Mouse (Mus musculus) v-Abl transformed pro-B cells (cell line): Measurements from ENCODE around the gene Slc17a2.

Experiments
- in situ Hi-C, 2 experiments: fragments of 400-800 bp; cut with MboI; formaldehyde crosslinking; loops; one replicate each; pipeline ENCODE4 v1.15.1; 2025; ENCODE audit not compliant: unreplicated experiment in 2 of 2

Slc17a2 gene

GRCm38 (mm10) chr13:23806422-23807052, at the start of gene Slc17a2:
Slc17a2 (plus strand) TSS chr13:23806993.
- in situ Hi-C loops, result no loop called here

GRCm38 (mm10) chr13:23757211-23757773, 49.5 kb upstream of the Slc17a2 start:
- in situ Hi-C loops, result loop anchor here in 1 of 2 experiments (25.0 kb wide), 2 partner anchors 1720 to 1970 kb away; partner anchors contain the start of genes Hist1h1b, Hist1h2ag, Hist1h2ah and Hist1h2an

- in situ Hi-C loops, result loop anchor here in 1 of 2 experiments (25.0 kb wide), 2 partner anchors 1721 to 1971 kb away; partner anchors contain the start of genes Hist1h1b, Hist1h2ag, Hist1h2ah and Hist1h2an
These were observed 48.9 kb upstream of the Slc17a2 start for GRCm38 (mm10) chr13:23757921-23758320.

- in situ Hi-C loops, result loop anchor here in 1 of 2 experiments (25.0 kb wide), 2 partner anchors 1722 to 1972 kb away; partner anchors contain the start of genes Hist1h1b, Hist1h2ag, Hist1h2ah and Hist1h2an
These were observed 47.5 kb upstream of the Slc17a2 start for GRCm38 (mm10) chr13:23759251-23759771.

- in situ Hi-C loops, result loop anchor here in 1 of 2 experiments (25.0 kb wide), 2 partner anchors 1723 to 1973 kb away; partner anchors contain the start of genes Hist1h1b, Hist1h2ag, Hist1h2ah and Hist1h2an
These were observed 46.9 kb upstream of the Slc17a2 start for GRCm38 (mm10) chr13:23759916-23760239.

DNA sequence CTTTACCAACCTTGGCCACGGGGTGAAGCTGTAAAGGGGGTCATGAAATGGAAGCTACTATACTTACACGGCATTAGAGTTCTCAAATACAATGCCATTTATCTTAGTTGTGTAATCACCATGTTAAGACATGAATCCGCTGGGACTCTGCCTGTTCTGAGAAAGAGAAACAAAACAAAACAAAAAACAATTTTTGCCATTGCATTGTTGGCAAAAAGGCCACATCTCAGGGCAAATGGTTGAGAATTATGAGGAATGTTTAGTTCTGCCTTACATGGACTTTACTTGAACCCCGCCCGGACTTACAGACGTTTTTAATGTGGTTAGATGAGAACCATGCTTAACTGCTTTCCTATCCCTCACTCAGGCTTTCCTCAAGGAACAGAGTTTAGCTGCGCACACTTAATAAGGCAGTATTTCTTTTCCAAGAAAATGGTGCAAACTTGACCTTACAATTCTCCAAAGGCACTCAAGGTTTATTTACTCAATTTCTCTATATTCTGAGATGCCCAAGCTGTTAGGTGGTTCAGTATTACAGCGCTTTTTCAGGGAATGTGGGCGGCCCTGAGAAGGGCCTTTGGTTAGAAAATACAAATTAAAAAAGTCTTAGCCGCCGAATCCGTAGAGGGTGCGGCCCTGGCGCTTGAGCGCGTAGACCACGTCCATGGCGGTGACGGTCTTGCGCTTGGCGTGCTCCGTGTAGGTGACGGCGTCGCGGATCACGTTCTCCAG, 46.4 kb upstream of the Slc17a2 start:
- in situ Hi-C loops, result loop anchor here in 1 of 2 experiments (25.0 kb wide), 2 partner anchors 1723 to 1973 kb away; partner anchors contain the start of genes Hist1h1b, Hist1h2ag, Hist1h2ah and Hist1h2an

- in situ Hi-C loops, result loop anchor here in 1 of 2 experiments (25.0 kb wide), 2 partner anchors 1724 to 1974 kb away; partner anchors contain the start of genes Hist1h1b, Hist1h2ag, Hist1h2ah and Hist1h2an
These were observed 45.6 kb upstream of the Slc17a2 start, which contains the start of gene Hist1h4a for GRCm38 (mm10) chr13:23760972-23761864. Hist1h4a (minus strand) TSS chr13:23761230.

- in situ Hi-C loops, result loop anchor here in 1 of 2 experiments (25.0 kb wide), 2 partner anchors 1725 to 1975 kb away; partner anchors contain the start of genes Hist1h1b, Hist1h2ag, Hist1h2ah and Hist1h2an
These were observed 44.6 kb upstream of the Slc17a2 start, which contains the start of gene Hist1h3a for GRCm38 (mm10) chr13:23761871-23762821. Hist1h3a (minus strand) TSS chr13:23762386.

GRCm38 (mm10) chr13:23763242-23763585, 43.6 kb upstream of the Slc17a2 start:
- in situ Hi-C loops, result loop anchor here in 1 of 2 experiments (25.0 kb wide), 2 partner anchors 1726 to 1976 kb away; partner anchors contain the start of genes Hist1h1b, Hist1h2ag, Hist1h2ah and Hist1h2an

- in situ Hi-C loops, result loop anchor here in 1 of 2 experiments (25.0 kb wide), 2 partner anchors 1726 to 1976 kb away; partner anchors contain the start of genes Hist1h1b, Hist1h2ag, Hist1h2ah and Hist1h2an
These were observed 43.0 kb upstream of the Slc17a2 start, which contains the start of gene Hist1h1a for GRCm38 (mm10) chr13:23763586-23764323. Hist1h1a (plus strand) TSS chr13:23763666.

DNA sequence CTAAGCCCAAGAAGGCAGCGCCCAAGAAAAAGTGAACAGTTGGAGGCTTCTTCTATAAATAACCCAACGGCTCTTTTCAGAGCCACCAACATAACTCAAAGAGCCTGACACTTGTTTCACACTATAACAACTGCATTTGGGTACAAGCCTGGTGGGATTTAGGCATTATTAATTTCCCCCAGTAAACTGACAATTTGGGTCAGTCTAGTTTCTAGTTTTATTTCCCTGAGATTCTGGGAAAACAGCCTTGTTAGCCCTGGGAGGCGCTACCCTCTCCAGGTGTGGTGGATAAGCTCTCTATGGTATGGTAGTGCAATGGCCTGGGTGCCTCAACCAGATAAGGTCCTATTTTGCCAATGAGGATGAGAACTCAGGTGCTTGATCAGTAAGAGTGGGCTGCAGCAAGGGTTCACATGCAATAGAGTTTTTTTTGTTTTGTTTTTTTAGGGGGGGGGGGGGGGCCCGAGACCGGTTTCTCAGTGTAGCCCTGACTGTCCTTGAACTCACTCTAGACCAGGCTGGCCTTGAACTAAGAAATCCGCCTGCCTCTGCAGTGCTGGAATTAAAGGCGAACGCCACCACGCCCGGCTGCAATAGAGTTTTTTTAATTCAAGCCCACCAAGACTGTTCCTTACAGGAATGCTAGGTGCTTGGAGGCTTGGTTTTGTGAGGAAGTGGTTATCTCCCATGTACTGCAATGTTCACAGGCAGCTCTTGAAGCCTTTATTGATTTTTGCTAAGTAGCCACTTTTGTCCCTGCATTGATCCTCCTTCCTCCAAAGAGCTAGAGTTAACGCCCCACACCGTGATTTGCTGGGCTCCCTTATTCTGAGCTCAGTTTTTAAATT, 42.2 kb upstream of the Slc17a2 start:
- in situ Hi-C loops, result loop anchor here in 1 of 2 experiments (25.0 kb wide), 2 partner anchors 1727 to 1977 kb away; partner anchors contain the start of genes Hist1h1b, Hist1h2ag, Hist1h2ah and Hist1h2an

DNA sequence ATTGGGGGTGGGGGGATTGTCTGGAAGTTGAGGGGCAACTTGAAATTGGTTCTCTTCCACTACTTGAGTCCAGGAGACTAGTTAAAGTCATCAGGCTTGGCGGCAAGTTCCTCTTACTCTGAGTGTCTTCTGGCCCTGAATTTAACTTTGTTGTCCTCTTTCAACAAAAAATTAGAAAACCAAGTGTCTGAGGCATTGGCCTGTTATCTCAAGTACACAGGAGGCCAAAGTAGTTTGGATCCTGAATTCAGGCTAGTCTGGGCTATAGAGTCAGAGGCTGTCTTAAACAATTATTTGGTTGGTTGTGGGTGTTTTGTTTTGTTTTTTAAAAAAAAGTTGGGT, 41.6 kb upstream of the Slc17a2 start:
- in situ Hi-C loops, result loop anchor here in 1 of 2 experiments (25.0 kb wide), 2 partner anchors 1728 to 1978 kb away; partner anchors contain the start of genes Hist1h1b, Hist1h2ag, Hist1h2ah and Hist1h2an

GRCm38 (mm10) chr13:23766772-23767171, 40.0 kb upstream of the Slc17a2 start:
- in situ Hi-C loops, result loop anchor here in 1 of 2 experiments (25.0 kb wide), 2 partner anchors 1729 to 1979 kb away; partner anchors contain the start of genes Hist1h1b, Hist1h2ag, Hist1h2ah and Hist1h2an

GRCm38 (mm10) chr13:23768834-23769397, 37.9 kb upstream of the Slc17a2 start:
- in situ Hi-C loops, result loop anchor here in 1 of 2 experiments (25.0 kb wide), 2 partner anchors 1732 to 1982 kb away; partner anchors contain the start of genes Hist1h1b, Hist1h2ag, Hist1h2ah and Hist1h2an

- in situ Hi-C loops, result loop anchor here in 1 of 2 experiments (25.0 kb wide), 2 partner anchors 1732 to 1982 kb away; partner anchors contain the start of genes Hist1h1b, Hist1h2ag, Hist1h2ah and Hist1h2an
These were observed 37.2 kb upstream of the Slc17a2 start, which contains the start of gene Trim38 for GRCm38 (mm10) chr13:23769613-23770012. Trim38 (plus strand) TSS chr13:23769913.
